Mouse (Mus musculus) ES-Bruce4 (cell line): ENCODE results near the gene Itgb8. TPM values are rescaled to one million over a fixed set of nuclear protein-coding genes. Genes with fewer than 3 reads are reported as not detected.
A peak's percentile ranks its signal among the peaks of the same experiment; 100 is the strongest.

Experiments
- H3K27ac ChIP-seq: 2 replicates; pipeline ENCODE4 v1.5.1; 2012; ENCODE audit warnings: low read length, inconsistent platforms; ENCODE audit not compliant: insufficient read depth
- H3K27me3 ChIP-seq: 2 replicates; pipeline ENCODE4 v1.6.1; 2012; ENCODE audit warnings: mild to moderate bottlenecking, low read length, inconsistent platforms; ENCODE audit not compliant: control insufficient read depth, poor library complexity, insufficient read depth, severe bottlenecking
- H3K36me3 ChIP-seq: 2 replicates; pipeline ENCODE4 v1.6.1; 2012; ENCODE audit warnings: inconsistent platforms, mild to moderate bottlenecking, low read length, moderate library complexity; ENCODE audit not compliant: control insufficient read depth, poor library complexity, insufficient read depth, severe bottlenecking
- H3K4me1 ChIP-seq: one replicate; pipeline ENCODE4 v1.8.1; 2011; ENCODE audit warnings: low read length; ENCODE audit not compliant: control insufficient read depth, insufficient read depth
- H3K4me3 ChIP-seq: 2 replicates; pipeline ENCODE4 v1.5.1; 2011; ENCODE audit warnings: low read depth, mild to moderate bottlenecking, low read length
- H3K9ac ChIP-seq: 2 replicates; pipeline ENCODE4 v1.6.1; 2012; ENCODE audit warnings: low read depth, mild to moderate bottlenecking, inconsistent platforms; ENCODE audit not compliant: poor library complexity, severe bottlenecking
- H3K9me3 ChIP-seq: replicated peaks from 2 replicates; pipeline ENCODE4 v1.6.1; 2012; ENCODE audit warnings: mild to moderate bottlenecking, low read length, inconsistent platforms; ENCODE audit not compliant: control insufficient read depth, poor library complexity, insufficient read depth, severe bottlenecking
- CTCF ChIP-seq: IDR thresholded peaks from one replicate; pipeline ENCODE4 v1.8.1; 2011; ENCODE audit warnings: low read depth, low read length
- EP300 ChIP-seq: IDR thresholded peaks from 2 replicates; pipeline ENCODE4 v1.6.1; 2011; ENCODE audit warnings: low read depth, low read length; ENCODE audit not compliant: insufficient read depth
- POLR2A ChIP-seq: IDR thresholded peaks from one replicate; pipeline ENCODE4 v1.8.1; 2011; ENCODE audit warnings: low read length; ENCODE audit not compliant: insufficient read depth
- polyA plus RNA-seq: library from polyadenylated mRNA; stranded (reverse); fragments of >200 nt; gene quantifications from 2 replicates; pipeline ENCODE4 v1.2.4, GENCODE M21; 2011; ENCODE audit warnings: low read depth; ENCODE audit not compliant: missing spikeins, insufficient read depth, insufficient read length

The Itgb8 gene
- 1.0 and 1.2 TPM in 2 replicates for polyA plus RNA-seq

DNA sequence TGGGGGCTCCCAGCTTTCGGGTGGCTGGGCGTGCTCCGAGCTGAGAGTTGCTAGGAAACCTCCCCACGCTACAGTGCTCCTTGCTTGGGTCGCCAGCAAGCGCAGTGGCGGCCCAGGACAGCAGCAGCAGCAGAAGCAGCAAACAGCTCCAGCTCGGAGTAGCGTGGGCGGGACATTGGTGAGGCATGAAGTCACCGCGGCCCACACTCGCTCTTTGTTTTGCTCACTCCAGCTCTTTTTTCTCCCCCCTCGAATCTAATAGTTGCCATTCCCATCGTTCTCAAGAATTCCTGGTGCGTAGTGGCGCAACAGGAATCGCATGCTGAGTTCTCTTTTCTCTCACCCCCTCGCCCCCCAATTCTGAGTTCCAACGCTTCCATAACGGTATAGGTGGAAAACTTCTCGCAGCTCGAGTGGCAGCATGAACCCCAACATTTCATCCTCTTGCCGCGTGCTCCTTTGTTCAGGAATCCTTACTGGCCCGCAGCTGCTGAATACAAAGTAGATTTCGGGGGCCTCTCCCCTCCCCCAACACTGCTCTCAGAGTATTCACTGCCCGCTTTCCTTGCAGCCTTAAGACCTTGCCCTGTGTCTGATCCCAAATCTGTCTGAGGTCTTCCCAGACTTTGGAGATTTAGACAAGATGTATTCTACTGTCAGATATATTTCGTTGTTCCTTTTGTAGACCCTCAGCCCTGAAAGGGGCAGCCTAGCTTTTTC, at the start of gene Itgb8:
Gene Itgb8 (minus strand): TSS at position 107 of the 720 bp plus-strand sequence.
- Histone ChIP-seq H3K9me3 (no peaks in the 10 kb centered on the region), H3K27me3 (peaks cover 6% of the 10 kb centered on the region), H3K9ac (no peak within 1 kb of the TSS), H3K27ac (no peak within 1 kb of the TSS), H3K36me3 (no peaks in the 10 kb centered on the region), H3K4me3 (peak within 1 kb of the TSS; percentile 64), H3K4me1 (peaks cover 2% of the 10 kb centered on the region)
- TF ChIP-seq EP300 (no peak), CTCF (no peak), POLR2A (no peak)

DNA sequence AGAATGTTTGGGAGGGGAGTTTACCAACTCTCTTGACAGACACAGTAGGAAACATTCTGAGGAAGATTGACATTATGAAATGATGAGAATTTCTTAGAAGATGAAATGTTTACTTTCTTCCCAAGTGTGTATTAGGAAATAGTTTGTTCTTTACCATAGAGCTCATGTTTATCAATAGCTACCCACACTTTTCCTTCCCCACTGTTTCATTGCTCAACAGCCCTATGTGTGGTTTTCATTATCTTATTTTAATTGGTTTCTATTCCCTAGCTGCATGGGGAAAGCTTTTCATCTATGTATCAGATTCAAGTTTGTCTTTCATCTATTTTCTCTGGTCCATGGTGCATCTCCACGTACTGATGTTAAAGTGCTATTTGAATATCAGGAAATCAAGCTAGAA, 37.7 kb upstream of the Itgb8 start:
- TF ChIP-seq POLR2A: no peak
- TF ChIP-seq CTCF: no peak
- no peak for TF ChIP-seq EP300
- Histone ChIP-seq H3K4me3 (no peak overlapping the region), H3K9ac (no peak overlapping the region)

DNA sequence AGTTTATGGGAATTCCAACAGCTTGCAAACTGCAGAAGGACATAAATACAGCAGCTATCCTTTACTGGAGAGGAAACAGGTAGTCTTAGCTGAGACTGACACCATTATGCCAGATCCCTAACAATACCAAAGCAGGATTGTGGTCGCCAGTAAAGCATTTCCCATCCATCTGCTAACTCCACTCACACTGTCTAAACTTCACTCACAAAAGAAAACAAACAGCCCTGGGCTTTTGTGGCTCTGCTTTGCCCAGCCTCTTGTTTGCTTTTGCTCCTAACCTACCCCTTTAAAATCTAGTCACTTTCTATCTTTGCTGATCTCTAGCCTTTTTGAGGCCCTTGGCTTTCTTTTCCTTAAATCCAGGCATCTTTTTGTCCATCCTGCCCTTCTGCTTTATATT, 35.0 kb upstream of the Itgb8 start:
- Histone ChIP-seq H3K9me3 (no peaks in the 10 kb centered on the region), H3K9ac (no peak overlapping the region), H3K27me3 (no peaks in the 10 kb centered on the region), H3K36me3 (no peaks in the 10 kb centered on the region), H3K27ac (no peak overlapping the region), H3K4me3 (no peak overlapping the region), H3K4me1 (no peaks in the 10 kb centered on the region)
- no peak for TF ChIP-seq CTCF
- TF ChIP-seq EP300: no peak
- TF ChIP-seq POLR2A: no peak

More for the DNA sequence above, 37.7 kb upstream of the Itgb8 start:
- Histone ChIP-seq H3K9me3 (no peaks in the 10 kb centered on the region), H3K36me3 (no peaks in the 10 kb centered on the region), H3K27me3 (no peaks in the 10 kb centered on the region), H3K27ac (no peak overlapping the region), H3K4me1 (no peaks in the 10 kb centered on the region)

DNA sequence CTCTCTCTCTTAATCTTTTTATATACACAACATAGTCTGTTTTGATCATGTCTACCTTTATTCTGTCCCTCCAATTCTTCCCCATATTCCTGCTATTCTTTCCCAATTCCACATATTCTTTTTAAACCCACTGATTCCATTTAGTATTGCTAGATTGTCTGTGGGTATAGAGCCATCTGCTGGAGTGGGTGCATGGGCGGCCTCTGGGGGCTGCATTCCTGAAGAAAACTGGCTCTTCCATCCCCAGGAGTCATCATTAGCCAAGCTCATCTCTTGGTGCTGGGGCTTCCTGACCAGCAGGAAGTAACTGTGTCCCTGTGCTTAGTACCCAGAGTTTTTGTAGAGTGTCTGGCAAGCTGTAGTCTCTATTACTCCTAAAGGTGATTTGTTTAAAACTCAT, 33.4 kb upstream of the Itgb8 start:
- Histone ChIP-seq H3K9me3 (no peaks in the 10 kb centered on the region), H3K36me3 (no peaks in the 10 kb centered on the region), H3K4me1 (no peaks in the 10 kb centered on the region), H3K4me3 (no peak overlapping the region), H3K27me3 (no peaks in the 10 kb centered on the region), H3K9ac (no peak overlapping the region), H3K27ac (no peak overlapping the region)
- no peak for TF ChIP-seq CTCF
- TF ChIP-seq POLR2A: no peak

DNA sequence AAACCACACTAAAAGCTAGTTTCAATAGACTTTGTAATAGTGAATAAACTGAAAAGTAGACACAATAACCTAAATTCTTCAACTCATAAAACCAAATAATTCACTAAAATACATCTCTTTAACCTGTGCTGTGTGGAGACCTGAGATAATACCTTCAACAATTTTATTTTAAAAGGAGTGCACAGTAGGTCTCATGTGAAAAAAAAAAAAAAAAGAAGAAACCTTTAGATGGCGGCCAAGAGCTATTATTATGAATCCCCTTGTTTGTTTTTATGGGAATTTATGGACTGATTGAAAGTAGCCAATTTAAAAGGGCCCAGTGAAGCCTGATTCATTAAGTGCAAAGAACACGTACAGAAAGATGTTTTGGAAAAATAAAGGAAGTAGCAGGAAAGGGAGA, 31.4 kb upstream of the Itgb8 start:
- TF ChIP-seq EP300 (no peak), POLR2A (no peak), CTCF (no peak)
- H3K27me3 ChIP-seq: no peaks in the 10 kb centered on the region
- H3K9ac ChIP-seq: no peak overlapping the region
- H3K36me3 ChIP-seq: no peaks in the 10 kb centered on the region
- no peak overlapping the region for H3K27ac ChIP-seq
- no peak overlapping the region for H3K4me3 ChIP-seq
- H3K9me3 ChIP-seq: no peaks in the 10 kb centered on the region
- H3K4me1 ChIP-seq: no peaks in the 10 kb centered on the region

DNA sequence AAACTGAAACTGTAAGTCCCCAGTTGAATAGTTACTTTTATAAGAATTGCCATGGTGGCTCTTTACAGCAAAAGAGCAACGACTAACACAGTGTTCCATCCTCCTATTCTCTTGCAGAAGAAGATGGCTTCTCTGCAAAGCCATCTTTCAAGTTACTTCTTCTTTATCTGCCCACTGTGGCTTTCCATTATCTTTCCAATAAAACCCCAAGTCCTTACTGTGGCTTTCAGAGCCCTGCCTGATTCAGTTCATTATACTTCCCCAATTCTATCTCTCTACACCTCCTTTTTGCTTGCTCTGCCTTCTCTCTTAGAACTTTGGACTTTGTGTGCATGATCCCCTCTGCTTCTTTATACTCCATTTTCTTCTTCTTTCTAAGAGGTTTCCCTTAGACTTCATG, 30.1 kb upstream of the Itgb8 start:
- no peak for TF ChIP-seq CTCF
- TF ChIP-seq POLR2A: no peak
- TF ChIP-seq EP300: no peak
- no peaks in the 10 kb centered on the region for H3K4me1 ChIP-seq
- H3K4me3 ChIP-seq: no peak overlapping the region
- H3K9me3 ChIP-seq: no peaks in the 10 kb centered on the region
- no peak overlapping the region for H3K27ac ChIP-seq
- no peaks in the 10 kb centered on the region for H3K27me3 ChIP-seq
- H3K9ac ChIP-seq: no peak overlapping the region
- H3K36me3 ChIP-seq: no peaks in the 10 kb centered on the region
